Mouse (Mus musculus) megakaryocyte-erythroid progenitor cell, adult 5 weeks (primary cell): Measurements from ENCODE around the gene Map3k13. TPM values are rescaled to one million over a fixed set of nuclear protein-coding genes. Genes with fewer than 3 reads are reported as not detected.

ENCODE experiments used
- polyA plus RNA-seq: library from polyadenylated mRNA; stranded (reverse); fragments of >175 nt; gene quantifications from 2 replicates; pipeline ENCODE4 v1.2.3, GENCODE M21; 2012

The Map3k13 gene
- 0.05 TPM in 1 of 2 replicates, not detected in the other for polyA plus RNA-seq

DNA sequence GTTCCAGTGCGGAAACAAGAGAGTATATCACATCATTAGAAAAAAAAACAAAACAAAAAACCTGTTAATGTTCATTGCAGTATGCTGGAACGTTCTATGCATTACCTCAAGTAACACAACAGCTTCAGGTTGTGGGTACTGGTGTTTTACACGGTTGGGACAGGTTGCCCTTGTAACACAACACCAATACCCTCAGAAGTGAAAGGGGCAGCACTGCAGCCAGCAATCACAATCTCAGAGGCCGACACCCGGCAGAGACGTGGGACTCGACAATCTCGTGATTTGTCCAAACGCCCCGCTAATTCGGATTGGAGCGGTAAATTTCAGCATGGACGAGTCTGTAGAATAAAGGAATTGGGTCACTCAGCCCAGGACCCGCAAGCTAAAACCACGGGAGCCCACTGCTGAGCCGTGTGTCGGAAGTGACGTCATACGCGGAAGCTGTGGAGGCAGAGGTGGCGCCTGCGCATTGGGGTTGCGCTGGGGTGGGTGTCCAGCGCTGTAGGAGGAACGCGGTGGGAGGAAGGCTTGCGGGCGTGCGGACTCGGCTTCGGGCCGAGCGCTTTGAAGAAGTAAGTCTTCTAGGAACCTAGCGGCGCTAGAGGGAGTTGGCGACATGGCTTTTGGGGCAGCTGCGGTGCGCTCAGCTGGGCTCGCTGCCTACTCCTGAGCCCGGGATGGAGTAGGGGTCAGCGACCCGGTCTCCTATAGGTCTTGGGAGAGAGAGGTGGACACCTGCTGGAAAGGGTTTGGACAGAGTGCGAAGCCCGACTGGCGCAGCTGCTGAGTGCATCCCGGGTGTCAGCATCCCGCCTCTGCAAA, at the start of gene Map3k13:
Gene Map3k13 (plus strand): TSS at position 472 of the 822 bp plus-strand sequence.

DNA sequence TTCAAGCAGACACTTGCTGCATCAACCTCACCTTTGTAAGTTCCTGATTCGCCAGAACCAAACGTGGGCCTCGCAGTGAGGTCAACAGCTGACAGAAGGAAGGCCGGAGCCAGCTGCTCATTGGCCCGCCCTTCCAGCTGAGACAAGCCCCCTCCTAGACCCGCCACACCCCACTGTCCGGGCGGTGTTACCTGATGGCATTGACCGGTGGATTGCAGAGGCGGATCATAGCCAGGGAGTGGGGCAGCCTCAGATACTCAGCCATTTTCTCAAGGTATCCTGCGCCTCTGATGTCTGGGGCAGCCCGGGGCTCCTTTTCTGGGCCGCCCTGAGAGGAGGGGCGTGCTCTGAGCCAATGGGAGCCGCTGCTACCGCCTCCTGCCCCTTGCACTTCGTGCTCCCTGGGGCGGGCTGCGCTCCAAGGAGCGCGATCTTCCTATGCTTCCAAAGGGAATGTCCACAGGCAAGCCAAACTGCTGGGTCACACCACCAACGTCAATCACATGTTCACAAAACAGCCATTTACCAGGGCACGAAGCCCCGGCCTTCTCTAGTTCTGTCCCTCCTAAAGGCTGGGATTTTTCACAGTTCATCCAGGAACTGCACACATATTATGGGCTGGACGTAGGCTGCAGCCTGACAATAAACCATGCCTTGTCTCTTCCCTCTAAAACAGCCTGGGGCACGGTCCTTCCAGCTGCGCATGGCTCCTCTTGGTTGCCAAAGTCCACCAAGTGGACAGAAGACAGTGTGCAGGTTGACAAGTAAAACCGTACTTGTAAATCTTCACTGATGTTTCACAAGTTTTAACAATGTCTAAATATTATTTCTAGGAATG, 6.4 kb upstream of the Map3k13 start, which contains the start of gene Ehhadh:
Gene Ehhadh (minus strand): TSS at position 292 of the 838 bp plus-strand sequence.

DNA sequence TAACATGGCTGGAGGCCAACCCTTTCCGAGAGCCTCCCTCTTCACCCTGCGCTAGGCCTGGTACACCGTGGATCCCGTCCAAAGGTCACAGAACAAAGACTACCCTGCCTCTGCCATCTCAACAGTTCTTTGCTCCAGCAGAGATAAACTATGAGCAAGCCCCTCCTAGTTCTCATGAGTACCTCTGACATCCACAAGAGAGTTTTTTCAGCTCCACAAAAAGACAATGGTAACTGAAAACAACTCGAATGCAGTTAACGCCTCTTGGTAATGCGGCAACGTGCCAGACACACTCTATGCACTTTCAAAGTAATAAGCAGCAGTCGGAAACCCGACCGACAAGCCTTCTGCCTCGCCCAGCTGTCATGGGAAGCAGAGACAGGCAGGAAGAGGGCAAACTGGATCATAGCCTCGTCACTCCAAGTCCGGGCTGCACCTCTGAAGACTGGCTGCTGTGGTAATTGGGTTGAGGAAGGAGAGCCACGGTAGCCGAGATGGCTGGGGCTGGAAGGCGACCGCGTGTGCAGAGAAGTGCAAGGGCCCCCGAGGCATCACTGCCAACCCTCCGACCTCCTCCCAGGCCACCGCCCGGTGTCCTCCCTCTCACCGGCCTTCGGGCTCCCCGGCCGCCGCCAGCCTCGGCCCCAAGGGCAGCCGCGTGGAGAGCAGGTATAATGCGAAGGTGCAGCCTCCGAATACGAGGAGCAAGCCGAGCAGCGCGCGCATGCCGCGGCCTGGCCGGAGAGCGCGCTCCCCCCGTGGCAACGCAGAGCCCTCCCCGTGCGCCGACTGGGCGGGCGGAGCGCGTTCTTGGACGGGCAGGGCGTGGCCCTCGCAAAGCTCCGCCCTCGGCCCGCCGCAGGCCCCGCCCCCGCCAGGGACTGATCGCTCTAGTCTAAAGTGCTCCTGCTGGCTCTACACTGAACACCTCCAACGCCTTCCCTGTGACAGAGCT, 152.9 kb downstream of the Map3k13 start, which contains the start of gene Tmem41a:
Gene Tmem41a (minus strand): TSS at position 792 of the 955 bp plus-strand sequence.

Other genes with a start within 250 kb of the Map3k13 start
- gene 2510009E07Rik, start 99.7 kb upstream of the Map3k13 start, polyA plus RNA-seq: 0.20 and 0.57 TPM in 2 replicates
- 0.27 and 0.40 TPM in 2 replicates for gene Ehhadh, start 6.5 kb upstream of the Map3k13 start, polyA plus RNA-seq
- gene Tmem41a, start 153.2 kb downstream of the Map3k13 start, polyA plus RNA-seq: 4.8 and 5.5 TPM in 2 replicates
- gene Liph, start 201.3 kb downstream of the Map3k13 start, polyA plus RNA-seq: 0.05 TPM in 1 of 2 replicates, not detected in the other
- 12.5 and 14.2 TPM in 2 replicates for gene Senp2, start 215.1 kb downstream of the Map3k13 start, polyA plus RNA-seq